Mouse (Mus musculus) liver, embryonic 12.5 days (tissue): ENCODE data around the gene Helb. TPM values are rescaled to one million over a fixed set of nuclear protein-coding genes. Genes with fewer than 3 reads are reported as not detected.
"Not testable (repeated sequence)": the region's sequence is repeated elsewhere in the genome, so short reads cannot be mapped to it uniquely, and the experiment has no call there.

Experiments
- ATAC-seq: fragments of 200-750 bp; cut with Nextera tagmentation; 2 replicates; pipeline ENCODE4 v1.8.0; 2017; ENCODE audit warnings: moderate number of reproducible peaks, mild to moderate bottlenecking, moderate library complexity
- H3K27ac ChIP-seq: fragments of 300-500 bp; sonication (generic); 2 replicates; pipeline ENCODE4 v1.5.1; 2016; ENCODE audit warnings: mild to moderate bottlenecking
- H3K27me3 ChIP-seq: fragments of 300-500 bp; sonication (generic); replicated peaks from 2 replicates; pipeline ENCODE4 v1.6.1; 2016; ENCODE audit warnings: mild to moderate bottlenecking, moderate library complexity
- H3K36me3 ChIP-seq: fragments of 300-500 bp; sonication (generic); 2 replicates; pipeline ENCODE4 v1.6.1; 2016; ENCODE audit warnings: mild to moderate bottlenecking, moderate library complexity
- H3K4me1 ChIP-seq: fragments of 300-500 bp; sonication (generic); 2 replicates; pipeline ENCODE4 v1.6.1; 2016
- H3K4me2 ChIP-seq: fragments of 300-500 bp; sonication (generic); 2 replicates; pipeline ENCODE4 v1.6.1; 2016; ENCODE audit warnings: mild to moderate bottlenecking, moderate library complexity
- H3K4me3 ChIP-seq: fragments of 300-500 bp; sonication (generic); 2 replicates; pipeline ENCODE4 v1.5.1; 2016; ENCODE audit warnings: mild to moderate bottlenecking, moderate library complexity
- H3K9ac ChIP-seq: fragments of 300-500 bp; sonication (generic); 2 replicates; pipeline ENCODE4 v1.6.1; 2016; ENCODE audit warnings: mild to moderate bottlenecking, moderate library complexity
- H3K9me3 ChIP-seq: fragments of 300-500 bp; sonication (generic); replicated peaks from 2 replicates; pipeline ENCODE4 v1.6.1; 2016; ENCODE audit warnings: mild to moderate bottlenecking, moderate library complexity
- WGBS: fragments of 180-500 bp; shearing (Covaris S2); methylation state at CpG from one replicate; pipeline ENCODE4 v1.1.7; 2016; ENCODE audit not compliant: insufficient replicate concordance; 5-methylcytosine and 5-hydroxymethylcytosine counted together
- polyA plus RNA-seq: library from polyadenylated mRNA; unstranded; fragments of >200 nt; fragmentation: Nextera tagmentation; extraction: Ambion mirVana; gene quantifications from 2 replicates; pipeline ENCODE4 v1.2.1, GENCODE M21; 2016

The Helb gene
- polyA plus RNA-seq, 1 experiment from 2014 or later, result 10.0 TPM

GRCm38 (mm10) chr10:120124801-120125464 lies 12.1 kb upstream of the Helb start:
- no peak overlapping the region for H3K9ac ChIP-seq
- no peaks in the 10 kb centered on the region for H3K9me3 ChIP-seq
- H3K27me3 ChIP-seq, result peaks cover 19% of the 10 kb centered on the region; the same call in 1 of the 2 replicates
- peak; percentile 66; the same call in 1 of the 2 replicates for ATAC-seq
- WGBS, result 41% methylated on average over 7 of the region's 7 CpGs
- no peaks in the 10 kb centered on the region for H3K36me3 ChIP-seq
- H3K4me3 ChIP-seq, result no peak overlapping the region
- no peaks in the 10 kb centered on the region for H3K4me1 ChIP-seq
- H3K27ac ChIP-seq, result no peak overlapping the region
- H3K4me2 ChIP-seq, result no peak overlapping the region

GRCm38 (mm10) chr10:120123721-120124120 lies 10.9 kb upstream of the Helb start:
- Histone ChIP-seq H3K9ac (no peak overlapping the region), H3K4me1 (no peaks in the 10 kb centered on the region), H3K27ac (no peak overlapping the region), H3K4me2 (no peak overlapping the region), H3K4me3 (no peak overlapping the region), H3K9me3 (no peaks in the 10 kb centered on the region), H3K36me3 (no peaks in the 10 kb centered on the region), H3K27me3 (peaks cover 12% of the 10 kb centered on the region; the same call in 1 of the 2 replicates)
- ATAC-seq, result no peak
- WGBS, result 71% methylated on average over 3 of the region's 3 CpGs

GRCm38 (mm10) chr10:120115249-120115648 lies 2.5 kb upstream of the Helb start:
- ATAC-seq, result no peak
- Histone ChIP-seq H3K4me2 (no peak overlapping the region), H3K9me3 (no peaks in the 10 kb centered on the region), H3K27me3 (no peaks in the 10 kb centered on the region), H3K4me1 (peaks cover 18% of the 10 kb centered on the region), H3K4me3 (no peak overlapping the region), H3K27ac (no peak overlapping the region), H3K9ac (no peak overlapping the region), H3K36me3 (peaks cover 9% of the 10 kb centered on the region)
- WGBS, result 71% methylated on average over 1 of the region's 1 CpGs

GRCm38 (mm10) chr10:120114493-120114892 lies 1.7 kb upstream of the Helb start:
- H3K4me1 ChIP-seq, result peaks cover 18% of the 10 kb centered on the region
- no peak overlapping the region for H3K27ac ChIP-seq
- no peak overlapping the region for H3K4me2 ChIP-seq
- 62% methylated on average over 7 of the region's 7 CpGs for WGBS
- H3K4me3 ChIP-seq, result no peak overlapping the region
- no peak for ATAC-seq
- no peak overlapping the region for H3K9ac ChIP-seq
- peaks cover 17% of the 10 kb centered on the region for H3K36me3 ChIP-seq
- H3K9me3 ChIP-seq, result no peaks in the 10 kb centered on the region
- H3K27me3 ChIP-seq, result no peaks in the 10 kb centered on the region

GRCm38 (mm10) chr10:120113980-120114379 lies 1.2 kb upstream of the Helb start:
- Histone ChIP-seq H3K27ac (peak overlapping the region; percentile 98; the same call in 1 of the 2 replicates), H3K4me1 (peaks cover 18% of the 10 kb centered on the region), H3K4me3 (no peak overlapping the region), H3K36me3 (peaks cover 20% of the 10 kb centered on the region), H3K27me3 (no peaks in the 10 kb centered on the region), H3K9ac (no peak overlapping the region), H3K4me2 (peak overlapping the region; percentile 78), H3K9me3 (no peaks in the 10 kb centered on the region)
- 77% methylated on average over 6 of the region's 6 CpGs for WGBS
- no peak for ATAC-seq

- Histone ChIP-seq H3K4me1 (peaks cover 18% of the 10 kb centered on the region), H3K4me2 (peak overlapping the region; percentile 78), H3K27ac (peak overlapping the region; percentile 98), H3K9ac (peak overlapping the region; percentile 66), H3K4me3 (peak overlapping the region; percentile 79), H3K36me3 (peaks cover 25% of the 10 kb centered on the region)
- not testable (repeated sequence) for H3K9me3 ChIP-seq, ATAC-seq, H3K27me3 ChIP-seq
- 26% methylated on average over 9 of the region's 9 CpGs for WGBS
Measured at GRCm38 (mm10) chr10:120113482-120113881, 695 bp upstream of the Helb start.

GRCm38 (mm10) chr10:120111691-120112319 lies 982 bp downstream of the Helb start:
- Histone ChIP-seq H3K27me3 (no peaks in the 10 kb centered on the region), H3K4me1 (peaks cover 18% of the 10 kb centered on the region), H3K27ac (peak overlapping the region; percentile 98), H3K4me2 (peak overlapping the region; percentile 78), H3K4me3 (peak overlapping the region; percentile 79), H3K9ac (peak overlapping the region; percentile 85), H3K36me3 (peaks cover 40% of the 10 kb centered on the region), H3K9me3 (no peaks in the 10 kb centered on the region)
- WGBS, result 71% methylated on average over 3 of the region's 3 CpGs
- ATAC-seq, result no peak

GRCm38 (mm10) chr10:120100806-120101205 lies 12.0 kb downstream of the Helb start:
- H3K27ac ChIP-seq, result no peak overlapping the region
- WGBS, result 89% methylated on average over 1 of the region's 1 CpGs
- H3K4me1 ChIP-seq, result no peaks in the 10 kb centered on the region
- H3K27me3 ChIP-seq, result no peaks in the 10 kb centered on the region
- H3K9ac ChIP-seq, result no peak overlapping the region
- H3K9me3 ChIP-seq, result no peaks in the 10 kb centered on the region
- no peak overlapping the region for H3K4me2 ChIP-seq
- ATAC-seq, result no peak
- peaks cover 88% of the 10 kb centered on the region for H3K36me3 ChIP-seq
- H3K4me3 ChIP-seq, result no peak overlapping the region

GRCm38 (mm10) chr10:120097564-120097963 lies 15.2 kb downstream of the Helb start:
- no peaks in the 10 kb centered on the region for H3K9me3 ChIP-seq
- no peaks in the 10 kb centered on the region for H3K27me3 ChIP-seq
- H3K4me2 ChIP-seq, result no peak overlapping the region
- H3K4me1 ChIP-seq, result no peaks in the 10 kb centered on the region
- no peak overlapping the region for H3K27ac ChIP-seq
- no peak overlapping the region for H3K9ac ChIP-seq
- H3K36me3 ChIP-seq, result peaks cover 88% of the 10 kb centered on the region
- 82% methylated on average over 5 of the region's 5 CpGs for WGBS
- H3K4me3 ChIP-seq, result no peak overlapping the region
- ATAC-seq, result no peak

GRCm38 (mm10) chr10:120095716-120096115 lies 17.1 kb downstream of the Helb start:
- H3K27ac ChIP-seq, result no peak overlapping the region
- no peak overlapping the region for H3K9ac ChIP-seq
- H3K4me2 ChIP-seq, result no peak overlapping the region
- no peak for ATAC-seq
- 84% methylated on average over 5 of the region's 5 CpGs for WGBS
- no peaks in the 10 kb centered on the region for H3K27me3 ChIP-seq
- no peaks in the 10 kb centered on the region for H3K9me3 ChIP-seq
- H3K4me3 ChIP-seq, result no peak overlapping the region
- peaks cover 91% of the 10 kb centered on the region for H3K36me3 ChIP-seq
- no peaks in the 10 kb centered on the region for H3K4me1 ChIP-seq

- 90% methylated on average over 9 of the region's 9 CpGs for WGBS
- no peak overlapping the region for H3K4me3 ChIP-seq
- H3K36me3 ChIP-seq, result peaks cover 86% of the 10 kb centered on the region
Measured at GRCm38 (mm10) chr10:120095136-120095535, 17.7 kb downstream of the Helb start.

GRCm38 (mm10) chr10:120092548-120092947 lies 20.2 kb downstream of the Helb start:
- Histone ChIP-seq H3K36me3 (peaks cover 90% of the 10 kb centered on the region), H3K9ac (no peak overlapping the region), H3K27me3 (no peaks in the 10 kb centered on the region), H3K9me3 (no peaks in the 10 kb centered on the region), H3K27ac (no peak overlapping the region), H3K4me2 (no peak overlapping the region), H3K4me3 (no peak overlapping the region), H3K4me1 (no peaks in the 10 kb centered on the region)
- ATAC-seq, result no peak
- WGBS, result 86% methylated on average over 12 of the region's 12 CpGs

More at GRCm38 (mm10) chr10:120095136-120095535, 17.7 kb downstream of the Helb start:
- Histone ChIP-seq H3K9me3 (no peaks in the 10 kb centered on the region), H3K9ac (no peak overlapping the region), H3K27me3 (no peaks in the 10 kb centered on the region), H3K27ac (no peak overlapping the region), H3K4me1 (no peaks in the 10 kb centered on the region), H3K4me2 (no peak overlapping the region)
- no peak for ATAC-seq
